Mouse (Mus musculus) cerebellum, postnatal 4 days (tissue): ENCODE measurements around the gene Tubb2b.

Source experiments
- DNase-seq, 2 experiments: peaks; one replicate each; pipeline ENCODE4 v3.0.0; 2022; ENCODE audit warnings: low spot score in 2 of 2, mixed read lengths in 1 of 2

Tubb2b gene

DNA sequence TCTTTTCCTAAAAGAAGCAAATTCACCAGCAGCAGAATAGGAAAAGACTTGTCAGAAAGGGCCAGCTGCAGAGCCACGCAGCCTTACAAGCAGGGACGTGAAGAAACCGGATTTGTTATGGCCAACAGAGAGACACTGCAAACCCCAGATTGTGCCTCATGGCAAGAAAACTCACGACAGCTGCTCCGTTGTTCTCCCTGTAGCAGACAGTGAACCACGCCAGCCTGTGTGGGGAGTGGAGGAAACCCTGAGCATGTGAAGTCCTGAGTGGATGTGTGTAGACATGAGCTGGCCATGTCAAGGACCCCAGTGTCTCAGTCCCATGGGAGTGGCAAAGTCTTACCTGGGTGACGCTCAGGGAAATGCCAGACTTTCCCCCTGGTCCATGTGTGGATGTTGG lies 6.3 kb upstream of the Tubb2b start:
- peak in 1 of 2 experiments; percentile 60 for DNase-seq

DNA sequence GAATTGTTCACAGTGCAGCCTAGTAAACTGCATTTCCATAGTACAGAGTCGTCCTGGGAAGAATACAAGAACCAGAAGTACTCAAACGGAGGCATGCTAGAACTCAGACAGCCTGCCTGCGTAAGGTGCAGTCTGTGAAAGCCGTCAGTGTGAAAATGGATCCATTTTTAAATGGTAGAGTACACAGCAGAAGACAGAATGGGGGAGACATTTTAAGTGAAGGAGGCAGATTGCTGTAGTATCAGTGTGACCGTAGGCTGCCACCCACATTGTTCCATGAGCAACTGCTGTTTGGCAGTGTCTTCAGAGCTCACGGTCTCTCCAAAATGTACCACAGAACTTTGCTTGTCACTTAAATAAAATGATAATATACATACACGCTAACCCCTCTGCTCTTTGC lies 4.0 kb upstream of the Tubb2b start:
- DNase-seq: no peak

DNA sequence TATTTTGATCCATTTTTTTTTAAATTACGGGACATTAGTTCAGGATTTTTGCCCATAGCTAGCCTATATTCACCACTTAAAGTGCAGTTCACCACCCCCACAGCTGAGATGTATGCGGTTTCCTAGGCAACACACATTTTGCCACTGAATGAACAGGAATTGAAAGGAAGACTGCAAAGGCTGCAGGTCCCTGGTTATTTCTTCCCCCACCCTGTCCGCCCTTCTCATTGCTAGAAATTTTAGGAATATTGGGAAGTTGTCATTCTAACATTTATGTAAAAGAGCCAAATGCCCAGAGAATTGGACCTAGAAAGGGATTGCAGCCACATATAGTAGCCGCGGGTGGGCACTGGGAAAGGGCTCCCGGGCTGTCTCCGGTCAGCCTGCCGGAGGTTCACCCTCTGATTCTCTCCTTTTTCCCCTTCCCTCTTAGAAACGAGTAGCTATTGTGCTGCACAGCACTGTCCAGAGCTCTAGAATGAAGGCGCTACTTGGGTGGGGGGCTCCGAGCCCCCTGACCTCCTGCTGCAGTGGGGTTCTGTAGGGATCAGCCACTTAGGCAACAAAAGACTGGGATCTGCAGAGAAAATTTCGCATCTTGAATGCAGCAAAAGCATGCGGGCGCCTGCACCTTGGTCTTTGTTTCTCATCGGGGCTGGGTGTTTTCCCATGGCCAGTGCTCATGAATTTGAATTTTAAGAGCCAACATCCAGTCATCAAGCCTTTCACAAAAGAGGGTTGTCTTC lies 3.2 kb upstream of the Tubb2b start:
- peak in 1 of 2 experiments; percentile 30 for DNase-seq

DNA sequence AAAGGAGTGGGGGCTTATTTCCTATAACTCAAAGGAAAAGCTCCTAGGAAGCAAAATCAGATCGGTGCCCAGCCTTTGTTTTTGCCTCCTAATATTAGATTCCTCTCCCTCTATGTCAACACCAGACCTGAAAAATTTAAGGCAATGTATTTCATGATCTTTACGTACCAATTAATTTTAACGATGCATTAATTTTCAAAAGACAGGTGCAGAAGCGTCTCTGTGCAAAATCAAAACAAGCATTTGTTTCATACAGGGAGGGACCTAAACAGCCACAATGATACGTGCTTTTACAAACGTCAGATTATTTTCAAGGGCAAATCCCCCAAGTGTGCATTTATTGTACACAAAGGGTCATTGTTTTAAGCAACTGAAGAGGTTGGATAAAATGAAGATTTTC lies 2.6 kb upstream of the Tubb2b start:
- no peak for DNase-seq

DNA sequence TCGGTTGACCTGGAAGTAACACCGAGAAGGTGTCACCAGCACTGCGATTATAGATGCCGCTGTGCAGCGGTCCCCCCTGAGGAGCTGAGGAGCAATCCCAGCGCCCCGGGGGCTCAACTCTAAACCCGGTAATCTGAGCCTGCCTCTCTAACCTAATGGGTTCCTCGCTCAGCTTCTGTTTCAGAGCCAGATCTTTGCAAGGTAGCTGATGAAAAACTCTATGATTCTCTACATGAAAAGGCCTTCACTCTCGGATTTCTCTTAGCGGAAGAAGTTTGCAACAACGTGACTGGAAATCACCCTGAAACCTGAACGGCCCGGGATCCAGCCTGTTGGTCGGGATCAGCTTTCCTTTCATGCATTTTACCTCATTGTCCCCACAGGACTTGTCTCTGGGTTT lies 2.0 kb upstream of the Tubb2b start:
- DNase-seq: peak in 1 of 2 experiments; percentile 26

DNA sequence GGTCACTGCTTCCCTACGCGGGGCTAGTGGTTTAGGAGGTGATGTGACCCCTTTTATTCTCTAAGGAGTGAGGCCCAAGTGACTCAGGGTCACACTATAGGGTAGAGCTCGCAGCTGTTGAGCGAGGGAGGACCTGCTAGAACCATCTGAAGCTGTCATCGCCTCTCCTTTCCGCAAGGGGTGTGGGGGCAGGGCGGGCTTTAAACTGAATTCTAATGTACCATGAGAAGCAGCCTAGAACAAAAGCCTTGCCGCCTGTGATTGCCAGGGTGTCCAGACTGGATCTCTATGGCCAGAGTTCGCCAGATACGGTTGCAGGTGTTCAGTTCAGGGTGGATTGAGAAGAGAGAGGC lies 1.4 kb upstream of the Tubb2b start:
- peak in 1 of 2 experiments; percentile 81 for DNase-seq

DNA sequence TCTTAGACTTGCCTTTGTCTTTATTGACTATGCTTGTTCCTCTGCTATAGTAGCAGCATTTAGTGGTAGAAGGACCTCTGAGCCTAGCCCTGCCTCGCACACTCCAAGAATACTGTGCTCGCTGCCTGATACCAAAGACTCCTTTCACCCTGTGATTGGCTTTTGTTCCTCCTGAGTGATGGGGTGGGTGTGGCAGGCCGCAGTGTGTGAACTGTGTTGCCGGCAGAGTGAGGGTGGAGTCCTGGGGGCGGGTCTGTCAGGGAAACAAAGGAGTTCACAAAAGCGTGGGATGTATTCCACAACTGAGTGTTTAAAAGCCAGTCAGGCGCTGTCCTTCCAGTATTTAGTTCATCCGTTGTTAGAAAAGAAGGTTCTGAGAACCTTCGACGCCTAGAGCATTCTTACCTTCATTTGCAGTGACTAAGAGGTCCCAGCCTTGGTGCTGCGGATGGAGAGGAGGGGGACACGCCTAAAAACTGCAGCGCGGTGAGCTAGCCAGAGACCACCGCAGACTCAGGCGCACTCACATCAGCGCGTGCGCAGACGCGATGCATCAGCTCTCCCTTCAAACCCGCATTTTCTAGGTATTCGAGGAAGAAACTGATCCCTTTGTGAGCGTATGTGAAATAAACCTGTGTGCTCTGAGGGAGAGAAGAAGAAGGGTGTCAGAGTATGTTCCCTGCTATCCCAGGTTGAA lies 893 bp upstream of the Tubb2b start:
- DNase-seq: peak in 1 of 2 experiments; percentile 70

DNA sequence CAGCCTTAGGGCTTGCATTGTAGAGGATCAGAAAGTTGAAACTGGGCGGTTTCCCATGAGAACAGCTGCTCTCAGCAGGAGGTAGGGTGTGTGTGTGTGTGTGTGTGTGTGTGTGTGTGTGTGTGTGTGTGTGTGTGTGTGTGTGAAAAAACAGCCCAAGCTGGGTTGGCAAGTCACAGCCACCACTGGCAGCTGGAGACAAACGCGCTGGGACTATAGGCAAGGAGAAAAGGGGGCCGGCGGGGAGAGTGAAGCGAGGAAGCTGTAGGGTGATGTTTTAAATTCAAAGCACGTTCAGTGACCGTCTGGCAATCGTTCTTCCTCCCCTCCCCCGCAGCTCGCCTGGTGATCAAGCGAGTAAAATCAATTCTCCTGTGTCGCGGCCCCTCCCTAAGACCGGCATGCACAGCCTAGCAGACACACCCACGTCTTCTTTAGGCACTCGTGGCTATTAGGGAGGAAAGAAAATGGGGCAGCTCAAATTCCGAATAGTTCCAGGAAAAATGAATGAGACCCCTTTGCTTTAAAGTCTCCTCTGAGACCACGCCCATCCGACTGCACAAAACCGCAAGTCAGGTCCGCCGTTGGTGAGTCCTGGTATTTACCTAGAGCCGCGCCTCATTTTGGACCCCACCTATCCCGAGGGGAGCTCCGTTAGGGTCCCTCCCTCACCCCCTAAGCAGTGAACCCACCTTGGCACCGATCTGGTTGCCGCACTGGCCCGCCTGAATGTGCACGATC lies 611 bp downstream of the Tubb2b start:
- DNase-seq: peak; percentile 43 to 64

DNA sequence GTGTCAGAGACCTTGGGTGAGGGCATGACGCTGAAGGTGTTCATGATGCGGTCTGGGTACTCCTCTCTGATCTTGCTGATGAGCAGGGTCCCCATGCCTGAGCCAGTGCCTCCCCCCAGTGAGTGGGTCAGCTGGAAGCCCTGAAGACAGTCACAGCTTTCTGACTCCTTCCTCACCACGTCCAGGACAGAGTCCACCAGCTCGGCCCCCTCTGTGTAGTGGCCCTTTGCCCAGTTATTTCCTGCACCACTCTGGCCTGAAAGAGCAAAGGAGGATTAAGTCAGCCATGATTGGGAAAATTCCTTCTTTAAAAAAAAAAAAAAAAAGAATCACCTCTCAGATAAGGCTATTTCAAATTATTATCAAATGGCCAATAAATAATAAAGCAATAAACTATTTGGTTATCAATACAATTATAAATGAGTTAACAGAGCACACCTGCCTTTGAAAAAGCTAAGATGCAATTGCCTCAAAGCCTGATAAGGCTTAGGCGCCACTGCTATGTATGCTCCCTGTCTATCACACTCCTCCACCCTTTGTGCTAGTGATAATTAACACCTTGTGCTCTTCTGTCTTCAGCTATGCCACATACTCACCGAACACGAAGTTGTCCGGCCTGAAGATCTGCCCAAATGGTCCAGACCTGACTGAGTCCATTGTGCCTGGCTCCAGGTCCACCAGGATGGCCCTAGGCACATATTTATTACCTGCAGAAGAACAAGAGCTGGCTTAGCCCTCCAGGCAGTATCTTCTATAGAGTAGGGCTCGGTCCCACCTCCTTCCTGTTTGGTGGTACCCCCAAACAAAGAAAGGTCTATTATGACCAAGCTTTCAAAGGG lies 1.8 kb downstream of the Tubb2b start:
- no peak for DNase-seq

DNA sequence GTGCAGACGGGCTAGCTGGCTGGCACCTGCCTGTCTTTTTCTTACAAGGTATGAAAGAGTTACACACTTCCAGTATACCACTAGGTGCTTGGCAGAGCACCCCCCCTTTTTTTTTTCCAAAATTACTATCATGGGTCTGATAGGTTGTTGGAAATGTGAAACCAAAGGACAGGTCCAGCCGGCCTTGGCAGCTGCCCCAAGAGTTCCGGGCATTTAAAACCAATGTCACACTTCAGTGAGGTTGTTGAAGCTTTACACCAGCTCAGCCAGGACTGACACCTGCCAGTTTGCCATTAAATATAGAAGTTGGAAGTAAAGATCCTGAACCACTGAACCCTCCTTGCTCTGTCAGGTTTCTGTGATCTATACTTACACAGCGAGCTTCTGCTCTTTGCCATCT lies 4.6 kb downstream of the Tubb2b start:
- DNase-seq: no peak

DNA sequence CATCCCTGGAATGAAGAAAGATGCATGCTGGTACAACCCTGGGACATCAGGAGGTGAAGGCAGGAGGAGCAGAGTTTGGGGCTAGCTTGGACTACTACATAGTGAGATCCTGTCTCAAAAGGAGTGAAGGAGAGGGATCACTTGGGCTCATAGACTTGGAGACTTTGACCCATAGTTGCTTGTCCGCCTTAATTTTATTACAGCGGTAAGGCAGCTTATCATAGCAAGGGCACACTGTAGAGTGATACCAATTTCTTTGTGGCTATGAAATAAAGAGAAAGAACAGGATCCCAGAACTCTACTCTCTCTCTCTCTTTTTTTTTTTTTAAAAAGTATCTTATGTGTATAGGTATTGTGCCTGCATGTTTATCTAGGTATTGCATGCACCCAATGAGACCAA lies 9.7 kb downstream of the Tubb2b start:
- no peak for DNase-seq

DNA sequence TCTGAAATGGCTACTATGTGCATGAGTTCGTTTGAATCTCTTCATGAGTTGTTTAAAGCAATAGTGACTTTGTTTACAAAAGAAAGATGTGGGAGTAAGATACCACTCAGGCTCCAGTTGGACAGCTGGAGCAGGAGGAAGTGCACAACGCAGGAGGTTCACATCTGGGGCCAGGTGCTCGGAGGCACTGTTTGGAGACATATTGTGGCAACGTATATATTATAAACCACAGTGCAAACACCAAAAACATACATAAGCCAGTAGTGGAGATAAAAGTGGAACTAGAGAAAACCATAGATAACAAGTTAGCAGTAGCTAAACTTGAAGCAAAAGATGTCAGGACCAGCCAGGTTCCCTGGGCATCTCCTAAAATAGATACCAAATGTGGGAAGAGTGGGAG lies 10.9 kb downstream of the Tubb2b start:
- no peak for DNase-seq

DNA sequence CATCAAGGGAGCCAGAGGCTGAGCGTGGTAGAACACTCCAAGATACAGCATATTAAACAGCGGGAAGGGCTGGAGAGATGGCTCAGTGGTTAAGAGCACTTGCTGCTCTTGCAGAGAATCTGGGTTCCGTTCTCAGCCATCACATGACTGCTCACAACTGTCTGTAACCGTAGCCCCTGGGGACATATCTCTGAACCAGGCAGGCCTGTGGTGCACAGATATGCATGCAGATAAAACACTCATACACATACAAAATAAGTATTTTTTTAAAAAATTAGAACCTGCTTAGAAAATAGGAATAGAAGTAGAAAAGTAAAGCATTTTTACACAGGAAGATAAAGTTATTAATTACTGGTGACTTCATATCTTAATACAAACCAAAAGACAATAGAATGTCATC lies 11.4 kb downstream of the Tubb2b start:
- DNase-seq: no peak

DNA sequence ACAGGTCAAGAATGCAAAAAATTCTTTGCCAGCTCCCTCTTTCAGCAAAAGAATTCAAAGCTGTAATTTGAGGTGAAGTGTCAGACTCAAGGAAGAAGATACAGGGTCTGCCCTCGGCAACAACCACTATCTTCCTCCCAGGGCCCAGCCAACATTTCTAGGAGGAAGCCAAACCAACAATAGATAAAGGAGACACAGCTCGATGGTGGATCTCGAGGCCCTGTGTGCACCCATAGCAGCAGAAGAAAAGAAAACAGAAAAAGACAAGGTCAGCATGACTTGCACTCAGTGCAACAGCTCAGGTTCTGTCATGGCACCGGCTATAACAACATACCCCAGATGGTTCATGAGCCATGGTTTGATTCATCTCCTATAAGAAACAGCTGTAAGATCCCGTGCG lies 13.8 kb downstream of the Tubb2b start:
- no peak for DNase-seq

DNA sequence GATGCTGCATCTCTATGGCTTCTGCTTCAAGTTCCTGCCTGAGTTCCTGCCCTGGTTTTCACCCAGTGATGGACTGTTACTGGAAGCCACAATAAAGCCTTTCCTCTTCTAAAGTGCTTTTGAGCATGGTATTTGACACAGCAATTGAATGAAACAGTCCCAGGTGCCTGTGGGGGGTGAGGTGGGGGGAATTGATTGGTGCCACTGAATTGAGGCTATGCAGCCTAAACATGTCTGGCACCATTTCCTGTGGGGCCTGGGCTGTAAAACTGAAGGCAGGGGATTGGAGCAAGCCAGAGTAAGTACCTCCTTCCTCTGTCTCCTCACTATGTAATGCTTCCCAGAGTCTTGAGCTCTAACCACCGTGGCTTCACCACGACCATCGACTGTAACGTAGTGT lies 15.6 kb downstream of the Tubb2b start:
- DNase-seq: no peak

DNA sequence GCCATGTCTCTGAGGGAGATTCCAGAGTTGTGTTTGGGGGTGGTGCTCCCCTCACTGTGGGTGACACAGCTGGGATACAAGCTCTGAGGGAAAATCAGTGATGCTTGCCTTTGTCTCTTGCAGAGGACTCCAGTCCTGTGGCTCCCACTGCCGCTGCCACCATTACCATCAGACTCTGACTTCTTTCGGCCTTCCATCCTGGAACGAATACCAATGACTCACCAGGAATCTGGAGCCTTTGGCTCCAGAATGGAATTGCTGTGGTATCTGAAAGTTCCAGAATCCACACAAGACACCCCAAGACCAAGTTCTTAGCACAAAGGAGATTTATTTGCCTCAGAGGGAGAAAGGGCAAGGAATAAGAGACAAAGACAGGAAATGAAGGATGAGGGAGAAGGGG lies 17.2 kb downstream of the Tubb2b start:
- DNase-seq: no peak

DNA sequence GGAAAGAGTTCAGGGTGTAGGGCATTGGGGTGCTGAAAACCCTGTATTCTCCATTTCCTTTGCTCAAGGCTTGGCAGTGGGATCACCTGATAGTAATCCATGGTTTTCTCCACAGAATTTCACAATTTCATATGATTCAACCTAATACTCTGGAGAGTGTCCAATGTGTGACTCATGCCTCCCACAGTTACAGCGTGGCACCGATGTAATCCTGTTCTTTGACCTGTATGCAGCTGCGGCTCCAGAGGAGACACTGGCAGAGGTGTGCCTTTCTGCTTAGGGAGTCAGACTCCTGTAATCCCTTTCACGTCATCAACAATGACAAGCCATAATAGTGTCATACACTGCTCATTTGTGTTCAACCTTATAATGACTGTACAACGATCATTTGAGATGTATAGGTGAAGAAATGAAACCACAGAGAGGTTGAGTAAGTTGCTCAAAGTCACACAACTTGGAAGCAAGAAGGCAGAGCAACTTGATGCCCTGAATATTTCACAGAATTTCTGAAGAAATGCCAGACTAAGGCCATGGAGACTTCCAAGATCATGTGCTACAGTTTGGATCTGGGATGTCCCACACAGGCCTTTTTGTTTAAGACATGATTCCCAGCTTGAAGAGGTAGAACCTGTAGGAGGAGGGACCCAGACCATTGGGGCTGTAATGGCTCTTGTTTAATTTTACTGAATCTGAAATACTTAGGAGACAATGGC lies 17.7 kb downstream of the Tubb2b start:
- no peak for DNase-seq

DNA sequence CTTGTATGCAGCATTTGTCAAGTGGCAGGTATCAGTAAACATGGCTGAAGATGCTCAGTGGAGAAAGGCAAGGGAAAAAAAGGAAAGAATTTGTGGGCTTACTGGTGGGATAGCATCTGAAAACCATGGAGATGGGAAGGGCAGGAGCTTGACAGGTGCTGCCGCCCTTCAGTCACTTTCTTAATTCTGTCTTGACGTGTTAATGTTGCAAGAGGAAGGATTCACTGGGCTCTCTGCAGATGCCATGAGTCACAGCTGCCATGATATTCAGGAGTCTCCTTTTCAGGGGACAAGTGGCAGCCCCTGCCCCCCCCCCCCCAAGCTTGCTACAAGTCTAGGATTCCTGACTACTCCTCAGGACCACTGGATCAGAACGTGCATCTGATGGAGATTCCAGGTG lies 18.4 kb downstream of the Tubb2b start:
- DNase-seq: no peak

DNA sequence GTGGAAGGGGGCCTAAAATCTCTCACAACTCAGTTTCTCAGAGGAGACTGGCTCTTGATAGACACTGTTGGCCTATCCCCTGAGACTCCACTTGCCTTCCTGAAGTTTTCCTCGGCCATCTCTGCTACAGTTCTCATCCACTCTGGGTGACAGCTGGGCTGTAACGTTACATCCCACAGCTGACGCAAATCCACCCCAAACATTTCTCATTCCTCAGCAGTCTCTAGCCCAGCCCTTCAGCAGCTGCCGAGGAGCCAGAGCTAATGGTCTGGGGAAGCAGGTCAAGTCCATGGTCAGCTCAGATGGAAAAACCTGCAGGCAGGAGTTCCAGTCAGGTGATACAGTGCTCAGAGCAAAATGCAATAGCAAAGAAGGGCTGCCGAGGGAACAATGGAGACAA lies 19.2 kb downstream of the Tubb2b start:
- no peak for DNase-seq

DNA sequence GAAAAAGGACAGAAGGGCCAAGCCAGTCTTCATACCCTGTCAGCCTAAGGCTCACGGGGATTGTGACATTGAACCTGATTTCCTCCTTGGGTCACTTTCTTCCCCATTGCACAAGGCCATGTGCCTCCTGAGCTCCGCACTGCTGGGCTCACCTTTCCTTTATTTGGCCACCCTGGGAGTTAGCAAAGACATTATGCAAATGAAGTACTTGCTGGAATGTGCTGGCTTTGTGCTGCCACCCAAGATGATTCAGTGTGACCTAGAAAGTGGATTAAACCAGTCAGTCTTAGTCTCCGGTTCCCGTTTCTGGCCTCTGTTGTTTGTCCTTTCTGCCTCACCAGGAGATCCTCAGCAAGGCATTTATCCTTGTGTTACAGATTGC lies 20.6 kb downstream of the Tubb2b start:
- DNase-seq: no peak

DNA sequence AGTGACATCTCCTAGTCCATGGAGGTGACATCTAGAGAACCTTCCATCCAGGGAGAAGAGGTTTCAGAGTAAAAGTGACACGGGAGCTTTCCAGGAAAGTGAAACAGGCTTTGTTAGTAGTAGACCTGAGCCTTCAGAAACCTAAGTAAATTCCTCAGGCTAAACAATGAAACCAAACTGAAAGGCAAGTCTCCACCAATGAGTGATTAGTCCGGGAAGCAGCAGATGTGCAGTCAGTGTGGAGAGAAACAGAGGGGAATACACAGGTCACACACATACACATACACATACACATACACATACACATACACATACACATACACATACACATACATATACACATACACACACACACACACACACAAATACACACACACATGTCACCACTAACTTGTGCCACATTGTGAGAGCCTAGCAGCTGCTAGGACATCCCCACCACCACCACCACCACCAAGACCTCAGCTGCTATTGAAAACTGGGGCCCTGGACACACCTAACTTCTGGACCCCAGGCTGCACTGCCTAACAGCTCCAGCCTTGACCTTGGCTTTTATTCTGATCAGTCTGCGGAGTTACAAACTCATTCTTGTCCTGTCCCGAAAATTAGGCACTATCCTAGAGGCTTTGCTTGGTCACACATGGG lies 21.1 kb downstream of the Tubb2b start:
- DNase-seq: no peak
